Mouse (Mus musculus) large intestine, adult 2 months (tissue): ENCODE measurements around the gene Plpp2. TPM values are rescaled to one million over a fixed set of nuclear protein-coding genes. Genes with fewer than 3 reads are reported as not detected.

Source experiments
- DNase-seq: peaks from one replicate; pipeline ENCODE4 v3.0.0-alpha.2; 2012; ENCODE audit warnings: low read depth, low spot score
- WGBS: fragments of 180-500 bp; shearing (Covaris S2); methylation state at CpG from one replicate; pipeline ENCODE4 v1.1.7; 2018; 5-methylcytosine and 5-hydroxymethylcytosine counted together
- polyA plus RNA-seq: library from polyadenylated mRNA; depleted of rRNA; stranded (reverse); fragments of >200 nt; gene quantifications from 2 replicates; pipeline ENCODE4 v1.2.3, GENCODE M21; 2012

The Plpp2 gene
- polyA plus RNA-seq, 1 experiment: 288 TPM

- DNase-seq: no peak
- WGBS: 88% methylated on average over 6 of the region's 6 CpGs
These were observed 19.6 kb upstream of the Plpp2 start for GRCm38 (mm10) chr10:79553176-79553575.

DNA sequence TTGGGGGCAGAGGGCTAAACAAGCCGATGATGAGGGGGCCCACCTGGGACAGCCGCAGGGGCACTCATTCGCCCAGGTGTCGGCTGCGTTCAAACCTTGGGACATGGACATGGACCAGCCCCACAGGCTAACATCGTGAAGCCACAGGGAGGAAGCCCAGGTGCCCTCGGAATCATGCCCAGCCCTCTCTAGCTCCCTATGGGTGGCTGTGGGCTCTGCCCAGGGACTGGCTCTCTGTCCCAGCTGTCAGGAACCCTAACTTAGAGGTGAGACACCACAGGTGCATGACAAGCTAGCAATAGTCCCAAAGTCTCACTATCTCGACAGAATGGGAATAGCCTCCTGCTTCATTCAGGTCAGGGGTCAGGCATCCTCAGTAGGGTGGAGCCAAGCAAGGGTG, 18.9 kb upstream of the Plpp2 start:
- WGBS: 80% methylated on average over 8 of the region's 8 CpGs
- DNase-seq: no peak

GRCm38 (mm10) chr10:79550366-79550765, 16.8 kb upstream of the Plpp2 start:
- no peak for DNase-seq
- whole genome bisulfite sequencing: 73% methylated on average over 9 of the region's 9 CpGs

GRCm38 (mm10) chr10:79548971-79549723, 15.6 kb upstream of the Plpp2 start:
- WGBS: 92% methylated on average over 18 of the region's 18 CpGs

GRCm38 (mm10) chr10:79548546-79548945, 14.9 kb upstream of the Plpp2 start:
- no peak for DNase-seq
- 91% methylated on average over 5 of the region's 5 CpGs for WGBS

More at GRCm38 (mm10) chr10:79548971-79549723, 15.6 kb upstream of the Plpp2 start:
- DNase-seq: no peak

- no peak for DNase-seq
- WGBS: 78% methylated on average over 5 of the region's 5 CpGs
These were observed 13.6 kb upstream of the Plpp2 start for GRCm38 (mm10) chr10:79547148-79547675.

GRCm38 (mm10) chr10:79546483-79546882, 12.9 kb upstream of the Plpp2 start:
- no peak for DNase-seq

GRCm38 (mm10) chr10:79545891-79546290, 12.3 kb upstream of the Plpp2 start:
- WGBS: 92% methylated on average over 12 of the region's 12 CpGs
- DNase-seq: no peak

More at GRCm38 (mm10) chr10:79546483-79546882, 12.9 kb upstream of the Plpp2 start:
- 92% methylated on average over 11 of the region's 11 CpGs for WGBS

GRCm38 (mm10) chr10:79544631-79545030, 11.0 kb upstream of the Plpp2 start:
- DNase-seq: no peak
- 89% methylated on average over 5 of the region's 5 CpGs for WGBS

DNA sequence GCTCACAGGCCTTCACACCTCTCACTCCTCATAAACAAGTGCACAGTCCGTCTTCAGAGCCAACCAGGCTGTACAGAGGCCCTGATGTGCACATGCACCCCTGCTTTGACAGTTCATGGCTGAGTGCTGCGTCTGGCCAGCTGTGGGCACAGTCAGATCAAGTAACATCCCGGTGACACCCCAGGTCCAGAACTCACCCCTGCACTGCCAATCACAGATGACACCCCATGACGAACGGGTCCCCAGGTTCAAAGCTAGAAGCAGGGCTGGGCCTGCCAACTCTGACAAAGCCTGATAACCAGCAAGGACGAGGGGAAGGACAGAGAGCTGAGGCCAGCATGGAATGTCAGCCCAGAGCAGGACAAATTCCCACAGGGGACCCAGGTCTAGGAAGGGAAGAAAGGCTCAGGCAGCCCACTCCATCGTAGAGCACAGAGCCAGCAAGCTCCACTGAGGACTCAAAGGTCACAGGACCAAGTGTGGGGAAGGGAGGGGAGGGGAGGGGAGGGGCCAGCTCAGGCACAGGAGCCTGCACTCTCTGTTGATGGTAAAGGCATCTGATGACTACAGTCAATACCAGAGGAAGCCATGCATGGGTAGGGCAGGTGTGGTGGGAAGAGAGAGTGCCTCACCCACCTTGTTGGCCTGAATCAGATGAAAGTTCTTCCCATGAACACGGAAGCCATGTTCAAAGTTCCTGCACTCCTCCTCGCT, 10.4 kb upstream of the Plpp2 start:
- no peak for DNase-seq
- 72% methylated on average over 9 of the region's 9 CpGs for WGBS

DNA sequence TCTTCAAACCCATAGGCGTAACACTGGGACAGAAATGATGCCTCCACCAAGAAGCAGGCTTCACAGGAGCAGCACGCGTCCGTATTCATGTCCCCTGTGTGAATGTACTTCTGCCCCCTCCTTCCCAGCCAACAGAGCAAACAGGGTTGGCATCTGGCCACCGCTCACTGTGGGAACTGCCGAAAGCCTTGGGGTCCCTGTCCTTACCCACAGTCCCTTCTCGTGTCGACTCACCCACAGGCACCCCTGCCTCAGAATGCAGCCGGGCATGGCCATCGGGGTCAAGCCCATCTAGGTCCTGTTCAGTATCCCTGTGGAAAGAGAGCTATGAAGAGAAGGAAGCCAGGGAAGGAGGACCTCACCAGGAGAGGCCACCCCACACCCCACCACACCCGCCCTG, 8.6 kb upstream of the Plpp2 start:
- 92% methylated on average over 11 of the region's 11 CpGs for WGBS
- DNase-seq: no peak

DNA sequence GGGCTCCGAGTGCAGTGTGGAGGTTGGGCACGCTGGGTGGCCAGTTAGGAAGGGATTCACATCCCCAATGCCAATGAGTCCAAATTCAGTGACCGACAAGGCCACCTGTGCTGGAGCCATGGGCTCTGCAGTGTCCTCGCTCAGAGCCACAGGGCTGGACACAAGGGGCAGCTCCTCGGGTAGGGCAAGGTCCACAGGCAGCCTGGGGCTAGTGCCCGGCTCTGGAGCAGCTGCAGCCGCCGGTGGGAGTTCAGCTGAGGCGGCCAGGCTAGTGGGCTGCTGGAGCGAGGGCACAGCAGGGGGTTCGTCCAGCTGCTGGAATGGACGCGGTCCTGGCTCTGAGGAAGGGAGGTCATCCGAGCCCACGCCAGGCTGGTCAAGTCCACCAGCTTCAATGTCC, 7.9 kb upstream of the Plpp2 start:
- 95% methylated on average over 15 of the region's 15 CpGs for WGBS
- no peak for DNase-seq

DNA sequence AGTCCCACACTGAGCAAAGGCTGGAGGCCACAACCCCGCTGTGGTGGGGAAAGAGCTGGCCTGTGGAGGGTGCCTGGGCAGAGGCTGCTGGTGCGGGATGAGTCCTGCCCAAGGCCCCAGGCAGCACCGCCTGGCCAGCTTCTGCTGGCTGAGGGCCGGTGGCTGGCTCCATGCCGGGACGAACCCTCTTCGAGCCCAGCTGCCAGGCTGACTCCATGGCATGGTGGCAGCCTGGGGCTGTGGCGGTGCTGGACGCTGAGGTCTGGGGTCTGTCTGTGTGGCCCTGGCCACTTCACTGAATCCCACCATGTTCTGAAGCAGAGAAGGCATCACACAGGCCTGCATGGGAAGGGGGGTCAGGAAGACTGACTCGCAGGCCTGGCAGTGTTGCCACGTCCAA, 7.2 kb upstream of the Plpp2 start:
- DNase-seq: no peak
- 96% methylated on average over 11 of the region's 11 CpGs for WGBS

- no peak for DNase-seq
- 89% methylated on average over 16 of the region's 16 CpGs for WGBS
These were observed 6.3 kb upstream of the Plpp2 start for GRCm38 (mm10) chr10:79539701-79540495.

DNA sequence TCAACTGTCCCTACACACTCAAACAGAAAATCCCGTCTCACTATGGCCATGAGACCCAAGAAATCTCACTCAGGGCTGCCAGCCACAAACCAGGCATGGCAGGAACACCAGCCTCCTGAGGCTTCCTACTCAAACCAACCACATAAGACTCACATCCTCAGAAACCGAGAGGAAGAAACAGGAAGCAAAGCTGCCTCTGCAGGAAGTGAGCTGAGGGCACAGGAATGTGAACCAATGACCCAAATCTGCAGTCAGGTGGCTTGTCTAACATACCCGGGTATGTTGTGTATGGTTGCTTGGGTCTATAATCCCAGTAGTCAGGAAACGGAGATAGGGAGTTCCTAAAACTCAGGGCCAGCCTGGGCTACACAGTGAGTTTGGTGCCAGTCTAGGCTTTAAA, 5.3 kb upstream of the Plpp2 start:
- 50% methylated on average over 4 of the region's 4 CpGs for WGBS

GRCm38 (mm10) chr10:79538323-79538722, 4.7 kb upstream of the Plpp2 start:
- WGBS: 83% methylated on average over 3 of the region's 3 CpGs
- no peak for DNase-seq

More for the DNA sequence above, 5.3 kb upstream of the Plpp2 start:
- DNase-seq: no peak

DNA sequence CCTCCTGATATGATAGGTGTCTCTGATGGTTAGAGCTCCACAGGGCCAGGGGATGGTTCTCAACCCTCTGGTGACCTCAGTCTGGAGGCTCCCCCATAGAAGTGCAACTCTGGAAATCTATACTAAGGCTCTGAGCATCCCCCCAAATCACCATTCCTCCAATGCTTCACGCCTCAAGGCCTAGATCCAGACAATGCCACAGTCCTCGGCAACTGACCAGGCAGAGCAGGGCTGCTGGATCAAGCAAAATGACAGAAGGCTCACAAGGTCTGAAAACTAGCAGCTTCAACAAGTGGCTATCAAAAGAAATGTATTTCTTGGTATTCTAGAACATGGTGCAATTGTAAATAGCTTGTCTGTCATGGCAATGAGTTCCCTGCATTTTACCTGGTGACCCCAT, 4.2 kb upstream of the Plpp2 start:
- no peak for DNase-seq
- 94% methylated on average over 2 of the region's 2 CpGs for WGBS

GRCm38 (mm10) chr10:79537271-79537670, 3.7 kb upstream of the Plpp2 start:
- DNase-seq: no peak

DNA sequence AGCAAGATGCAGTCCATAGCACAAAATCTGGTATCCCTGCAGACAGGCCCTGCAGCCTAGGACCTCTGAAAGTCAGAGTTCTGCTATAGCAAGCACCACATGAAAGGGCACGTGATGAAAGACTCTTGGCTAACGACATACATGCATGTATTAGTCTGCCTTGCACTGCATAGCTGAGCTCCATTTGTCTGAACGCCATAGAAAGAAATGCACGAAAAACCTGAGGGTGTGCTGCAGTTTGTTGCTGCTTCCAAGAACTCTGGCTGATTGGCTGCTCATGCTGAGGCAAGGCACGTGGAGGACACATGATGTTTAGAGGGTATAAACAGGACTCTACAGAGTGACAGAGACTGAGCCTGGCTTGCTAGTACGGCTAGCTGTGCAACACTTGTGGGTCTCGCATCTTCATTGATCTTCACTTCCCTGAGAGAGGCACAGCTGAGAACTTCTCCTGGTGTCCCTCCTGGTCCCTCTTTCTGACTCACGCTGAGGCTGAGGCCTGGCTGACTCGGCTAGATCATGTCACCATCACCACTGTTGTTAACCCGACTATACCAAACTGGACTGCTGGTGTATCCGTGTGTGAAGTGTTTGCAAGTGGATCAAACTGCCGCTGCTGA, 3.0 kb upstream of the Plpp2 start:
- WGBS: 81% methylated on average over 12 of the region's 12 CpGs
- DNase-seq: no peak

More at GRCm38 (mm10) chr10:79537271-79537670, 3.7 kb upstream of the Plpp2 start:
- 89% methylated on average over 7 of the region's 7 CpGs for WGBS

DNA sequence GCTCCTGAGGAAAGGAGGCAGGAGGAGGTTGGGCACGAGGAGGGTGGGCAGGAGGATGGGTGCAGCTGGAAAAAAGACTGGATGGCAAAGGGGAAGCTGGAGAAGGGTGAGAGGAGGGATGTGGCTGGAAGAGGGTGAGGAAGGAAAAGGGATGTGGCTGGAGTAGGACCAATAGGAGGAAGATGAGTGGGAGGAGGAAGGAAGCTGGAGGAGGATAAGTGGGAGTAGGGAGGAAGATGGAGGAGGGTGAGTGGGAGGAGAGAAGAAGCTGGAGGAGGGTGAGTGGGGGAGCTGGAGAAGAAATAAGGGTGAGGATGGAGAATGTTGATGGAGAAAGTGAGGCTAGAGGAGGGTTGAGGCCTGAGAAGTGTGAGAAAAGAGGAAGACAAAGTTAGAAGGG, 1.8 kb upstream of the Plpp2 start:
- 63% methylated on average over 1 of the region's 1 CpGs for WGBS
- DNase-seq: no peak
